Mouse (Mus musculus) regulatory T cell (primary cell): ENCODE data around the gene 2310002L09Rik.
"Not testable (repeated sequence)": the region's sequence is repeated elsewhere in the genome, so short reads cannot be mapped to it uniquely, and the experiment has no call there.

Source experiments
- in situ Hi-C: fragments of 300-600 bp; cut with MboI, MseI; formaldehyde crosslinking; loops from one replicate; pipeline ENCODE4 v1.15.1; 2025; ENCODE audit warnings: high pct_unique_total_duplicates

The 2310002L09Rik gene

GRCm38 (mm10) chr4:73950375-73950896 is at the start of gene 2310002L09Rik:
TSS of gene 2310002L09Rik (minus strand) at chr4:73950846.
- in situ Hi-C loops = no loop called here

- in situ Hi-C loops = no loop called here
These were observed 29.8 kb upstream of the 2310002L09Rik start for GRCm38 (mm10) chr4:73980454-73980853.

GRCm38 (mm10) chr4:73920660-73921059 is 30.0 kb downstream of the 2310002L09Rik start, which contains the start of gene Gm11756:
TSS of gene Gm11756 (minus strand) at chr4:73920760.
- in situ Hi-C loops = not testable (repeated sequence)

GRCm38 (mm10) chr4:73905853-73906252 is 44.8 kb downstream of the 2310002L09Rik start, which contains the start of gene Gm13871:
TSS of gene Gm13871 (minus strand) at chr4:73905953.
- in situ Hi-C loops = not testable (repeated sequence)

GRCm38 (mm10) chr4:73891012-73891411 is 59.6 kb downstream of the 2310002L09Rik start, which contains the start of gene Gm11757:
TSS of gene Gm11757 (minus strand) at chr4:73891112.
- in situ Hi-C loops = not testable (repeated sequence)
